Mouse (Mus musculus): ENCODE measurements at regions not wholly inside any gene's neighbourhood (a gene's known extent, or its start where the extent isn't known, plus 50 kb on each side); places are given as distances from the start of the nearest gene placed in this dataset.
A peak's percentile ranks its signal among the peaks of the same experiment; 100 is the strongest.

- Histone ChIP-seq H3K27me3 (ENCODE audit: control insufficient read depth, insufficient read depth, low read length) (no peaks in the 10 kb centered on the region), H3K4me3 (ENCODE audit: low read depth, low read length) (no peak overlapping the region), H3K9ac (ENCODE audit: low read length) (no peak overlapping the region), H3K9me3 (ENCODE audit: control insufficient read depth, low read length) (no peaks in the 10 kb centered on the region), H3K27ac (ENCODE audit: low read depth, low read length) (no peak overlapping the region), H3K4me2 (ENCODE audit: low read depth, low read length, severe bottlenecking) (no peak overlapping the region), H3K36me3 (ENCODE audit: control insufficient read depth, insufficient read depth, low read length) (no peaks in the 10 kb centered on the region), H3K4me1 (replicated peaks; ENCODE audit: control insufficient read depth, insufficient read depth, low read length) (peaks cover 11% of the 10 kb centered on the region)
- 84% methylated on average over 3 of the region's 3 CpGs for WGBS
- ATAC-seq (replicated peaks; ENCODE audit: low FRiP score) (no peak), DNase-seq (ENCODE audit: low spot score) (no peak)
These were observed 116.2 kb upstream of the Rcn1 start for GRCm38 (mm10) chr2:105515326-105515725.

DNA sequence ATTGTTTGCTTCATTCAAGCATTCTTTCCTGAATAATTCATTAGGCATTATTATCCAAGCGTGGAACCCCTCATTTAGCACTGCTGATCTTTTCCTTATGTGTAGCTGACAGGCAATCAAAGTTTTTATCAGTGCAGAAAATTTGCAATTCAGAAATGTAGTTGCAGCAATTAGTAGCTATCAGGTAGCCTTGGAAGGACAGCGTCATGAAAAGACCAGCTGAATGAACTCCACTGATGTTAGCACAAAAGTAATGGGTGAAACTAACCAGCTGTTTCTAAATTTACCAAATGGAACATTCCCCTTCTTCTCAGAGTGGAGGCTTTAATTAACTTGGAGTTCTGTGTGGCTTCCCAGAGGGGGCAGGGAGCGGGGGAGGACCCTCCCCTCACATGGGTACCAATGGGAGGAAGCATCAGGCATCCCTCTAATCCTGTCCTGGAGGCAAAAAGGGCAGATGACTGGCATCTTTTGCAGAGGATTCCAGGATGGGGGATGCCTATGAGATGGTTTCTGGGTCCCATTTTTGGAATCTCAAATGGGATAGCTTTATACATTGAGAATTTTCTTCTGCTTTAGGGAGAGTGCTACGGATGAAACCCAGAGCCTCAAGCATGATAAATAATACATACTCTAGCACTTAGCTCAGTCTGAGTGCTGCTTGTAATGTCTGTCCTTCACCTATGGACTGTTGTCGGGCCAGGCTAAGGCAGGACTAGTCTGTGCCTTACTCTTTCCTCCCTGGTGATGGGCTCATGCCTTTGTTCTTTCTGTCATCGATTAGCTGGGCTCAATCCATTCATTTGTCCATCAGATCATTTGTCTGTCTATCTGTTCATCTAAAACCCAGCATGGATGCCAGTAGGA is 117.4 kb upstream of the Rcn1 start:
- Histone ChIP-seq H3K9ac (ENCODE audit: low read length) (no peak overlapping the region), H3K4me2 (ENCODE audit: low read depth, low read length, severe bottlenecking) (no peak overlapping the region), H3K9me3 (ENCODE audit: control insufficient read depth, low read length) (no peaks in the 10 kb centered on the region), H3K27ac (ENCODE audit: low read depth, low read length) (peak overlapping the region; percentile 47; the same call in 1 of the 2 replicates), H3K4me1 (replicated peaks; ENCODE audit: control insufficient read depth, insufficient read depth, low read length) (peaks cover 11% of the 10 kb centered on the region), H3K27me3 (ENCODE audit: control insufficient read depth, insufficient read depth, low read length) (no peaks in the 10 kb centered on the region), H3K4me3 (ENCODE audit: low read depth, low read length) (no peak overlapping the region), H3K36me3 (ENCODE audit: control insufficient read depth, insufficient read depth, low read length) (no peaks in the 10 kb centered on the region)
- ATAC-seq (replicated peaks; ENCODE audit: low FRiP score) = peak; percentile 95
- DNase-seq (ENCODE audit: low spot score) = peak; percentile 80
- 28% methylated on average over 6 of the region's 6 CpGs for whole genome bisulfite sequencing

- Histone ChIP-seq H3K27ac (ENCODE audit: low read depth, low read length) (no peak overlapping the region), H3K4me1 (replicated peaks; ENCODE audit: control insufficient read depth, insufficient read depth, low read length) (peaks cover 10% of the 10 kb centered on the region), H3K9me3 (ENCODE audit: control insufficient read depth, low read length) (no peaks in the 10 kb centered on the region), H3K27me3 (ENCODE audit: control insufficient read depth, insufficient read depth, low read length) (no peaks in the 10 kb centered on the region; the same call in 1 of the 2 replicates), H3K36me3 (ENCODE audit: control insufficient read depth, insufficient read depth, low read length) (no peaks in the 10 kb centered on the region), H3K9ac (ENCODE audit: low read length) (no peak overlapping the region), H3K4me3 (ENCODE audit: low read depth, low read length) (no peak overlapping the region), H3K4me2 (ENCODE audit: low read depth, low read length, severe bottlenecking) (no peak overlapping the region)
- WGBS = 7% methylated on average over 4 of the region's 4 CpGs
- ATAC-seq (replicated peaks; ENCODE audit: low FRiP score) (no peak), DNase-seq (ENCODE audit: low spot score) (no peak)
These were observed 122.7 kb upstream of the Rcn1 start for GRCm38 (mm10) chr2:105521841-105522240.

GRCm38 (mm10) chr2:105523297-105523802 is 124.2 kb upstream of the Rcn1 start:
- no peak overlapping the region for H3K27ac ChIP-seq (ENCODE audit: low read depth, low read length)
- no peaks in the 10 kb centered on the region for H3K9me3 ChIP-seq (ENCODE audit: control insufficient read depth, low read length)
- H3K4me1 ChIP-seq (replicated peaks; ENCODE audit: control insufficient read depth, insufficient read depth, low read length) = peaks cover 5% of the 10 kb centered on the region; the same call in 1 of the 2 replicates
- H3K27me3 ChIP-seq (ENCODE audit: control insufficient read depth, insufficient read depth, low read length) = no peaks in the 10 kb centered on the region; the same call in 1 of the 2 replicates
- peak; percentile 63 for ATAC-seq (replicated peaks; ENCODE audit: low FRiP score)
- WGBS = 5% methylated on average over 5 of the region's 5 CpGs
- no peak overlapping the region for H3K9ac ChIP-seq (ENCODE audit: low read length)
- DNase-seq (ENCODE audit: low spot score) = peak; percentile 84
- no peak overlapping the region for H3K4me3 ChIP-seq (ENCODE audit: low read depth, low read length)
- no peaks in the 10 kb centered on the region for H3K36me3 ChIP-seq (ENCODE audit: control insufficient read depth, insufficient read depth, low read length)
- no peak overlapping the region for H3K4me2 ChIP-seq (ENCODE audit: low read depth, low read length, severe bottlenecking)

- WGBS = 76% methylated on average over 7 of the region's 7 CpGs
- H3K4me3 ChIP-seq (ENCODE audit: low read depth, low read length) = no peak overlapping the region
- DNase-seq (ENCODE audit: low spot score) = no peak
- no peaks in the 10 kb centered on the region for H3K36me3 ChIP-seq (ENCODE audit: control insufficient read depth, insufficient read depth, low read length)
- no peaks in the 10 kb centered on the region; the same call in 1 of the 2 replicates for H3K27me3 ChIP-seq (ENCODE audit: control insufficient read depth, insufficient read depth, low read length)
- peaks cover 5% of the 10 kb centered on the region; the same call in 1 of the 2 replicates for H3K4me1 ChIP-seq (replicated peaks; ENCODE audit: control insufficient read depth, insufficient read depth, low read length)
- H3K9me3 ChIP-seq (ENCODE audit: control insufficient read depth, low read length) = no peaks in the 10 kb centered on the region
- no peak overlapping the region for H3K4me2 ChIP-seq (ENCODE audit: low read depth, low read length, severe bottlenecking)
- H3K27ac ChIP-seq (ENCODE audit: low read depth, low read length) = no peak overlapping the region
- no peak overlapping the region for H3K9ac ChIP-seq (ENCODE audit: low read length)
- no peak for ATAC-seq (replicated peaks; ENCODE audit: low FRiP score)
These were observed 126.0 kb upstream of the Rcn1 start for GRCm38 (mm10) chr2:105525111-105525610.

GRCm38 (mm10) chr2:105528535-105528934 is 129.4 kb upstream of the Rcn1 start:
- Histone ChIP-seq H3K36me3 (ENCODE audit: control insufficient read depth, insufficient read depth, low read length) (no peaks in the 10 kb centered on the region), H3K27me3 (ENCODE audit: control insufficient read depth, insufficient read depth, low read length) (no peaks in the 10 kb centered on the region; the same call in 1 of the 2 replicates), H3K9ac (ENCODE audit: low read length) (no peak overlapping the region), H3K4me2 (ENCODE audit: low read depth, low read length, severe bottlenecking) (no peak overlapping the region), H3K27ac (ENCODE audit: low read depth, low read length) (no peak overlapping the region), H3K9me3 (ENCODE audit: control insufficient read depth, low read length) (no peaks in the 10 kb centered on the region), H3K4me3 (ENCODE audit: low read depth, low read length) (no peak overlapping the region), H3K4me1 (replicated peaks; ENCODE audit: control insufficient read depth, insufficient read depth, low read length) (peaks cover 3% of the 10 kb centered on the region; the same call in 1 of the 2 replicates)
- DNase-seq (ENCODE audit: low spot score) (no peak), ATAC-seq (replicated peaks; ENCODE audit: low FRiP score) (no peak)
- 91% methylated on average over 8 of the region's 8 CpGs for WGBS

DNA sequence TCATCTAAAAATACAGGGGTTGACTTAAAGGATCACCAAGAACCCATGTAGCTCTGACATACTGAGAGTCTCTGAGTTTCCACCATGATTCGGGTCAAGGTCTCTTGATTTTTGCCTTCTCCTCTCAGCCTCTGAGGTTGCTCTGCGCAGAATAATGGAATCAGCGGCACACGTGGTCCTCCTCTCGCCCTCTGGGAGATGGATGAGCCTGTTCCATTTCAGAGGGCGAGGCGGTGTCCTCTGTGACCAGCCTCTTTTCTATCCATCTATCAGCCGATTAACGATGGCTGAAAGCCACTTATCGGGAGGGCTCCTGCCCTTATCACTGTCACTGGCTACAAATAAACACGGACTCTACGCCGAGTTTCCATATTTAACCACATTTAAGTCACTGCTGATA is 124.6 kb upstream of the Pax6 start:
- H3K9ac ChIP-seq (ENCODE audit: low read length) = no peak overlapping the region
- H3K36me3 ChIP-seq (ENCODE audit: control insufficient read depth, insufficient read depth, low read length) = no peaks in the 10 kb centered on the region
- no peaks in the 10 kb centered on the region for H3K27me3 ChIP-seq (ENCODE audit: control insufficient read depth, insufficient read depth, low read length)
- WGBS = 90% methylated on average over 13 of the region's 13 CpGs
- no peak overlapping the region for H3K27ac ChIP-seq (ENCODE audit: low read depth, low read length)
- no peaks in the 10 kb centered on the region for H3K9me3 ChIP-seq (ENCODE audit: control insufficient read depth, low read length)
- ATAC-seq (replicated peaks; ENCODE audit: low FRiP score) (no peak), DNase-seq (ENCODE audit: low spot score) (no peak)
- no peak overlapping the region for H3K4me2 ChIP-seq (ENCODE audit: low read depth, low read length, severe bottlenecking)
- H3K4me1 ChIP-seq (replicated peaks; ENCODE audit: control insufficient read depth, insufficient read depth, low read length) = no peaks in the 10 kb centered on the region
- H3K4me3 ChIP-seq (ENCODE audit: low read depth, low read length) = no peak overlapping the region

GRCm38 (mm10) chr2:105552092-105552491 is 116.6 kb upstream of the Pax6 start:
- Histone ChIP-seq H3K27ac (ENCODE audit: low read depth, low read length) (no peak overlapping the region), H3K9me3 (ENCODE audit: control insufficient read depth, low read length) (no peaks in the 10 kb centered on the region), H3K27me3 (ENCODE audit: control insufficient read depth, insufficient read depth, low read length) (no peaks in the 10 kb centered on the region), H3K4me1 (replicated peaks; ENCODE audit: control insufficient read depth, insufficient read depth, low read length) (no peaks in the 10 kb centered on the region), H3K4me2 (ENCODE audit: low read depth, low read length, severe bottlenecking) (no peak overlapping the region), H3K9ac (ENCODE audit: low read length) (no peak overlapping the region), H3K36me3 (ENCODE audit: control insufficient read depth, insufficient read depth, low read length) (no peaks in the 10 kb centered on the region), H3K4me3 (ENCODE audit: low read depth, low read length) (no peak overlapping the region)
- ATAC-seq (replicated peaks; ENCODE audit: low FRiP score) (no peak), DNase-seq (ENCODE audit: low spot score) (no peak)
- 83% methylated on average over 2 of the region's 2 CpGs for WGBS

Measured in forebrain, embryonic 11.5 days (tissue).